Mouse (Mus musculus): Measurements from ENCODE around the gene Bmpr1b.
A peak's percentile ranks its signal among the peaks of the same experiment; 100 is the strongest.

- TF ChIP-seq CTCF (IDR thresholded peaks at IDR 0.05) (peak; percentile 81), EP300 (IDR thresholded peaks at IDR 0.05) (no peak)
These were observed 330.4 kb downstream of the Bmpr1b start for GRCm38 (mm10) chr3:141838864-141839263.

Data from lung, postnatal 0 days (tissue).